Mouse (Mus musculus): ENCODE measurements around the gene Lce3c.

GRCm38 (mm10) chr3:92905182-92905581, 39.1 kb upstream of the Lce3c start:
- TF ChIP-seq CTCF (IDR thresholded peaks at IDR 0.05; ENCODE audit: extremely low read depth, insufficient read depth, low read length) (no peak), POLR2A (IDR thresholded peaks at IDR 0.05; ENCODE audit: extremely low read depth, insufficient read depth, low read length) (no peak)

All from cortical plate, adult 2 months (tissue).